Mouse (Mus musculus): ENCODE results near the gene Scel. TPM values are rescaled to one million over a fixed set of nuclear protein-coding genes. Genes with fewer than 3 reads are reported as not detected.

Gene Scel
- polyA plus RNA-seq, 1 experiment from 2014 or later = 1.3 TPM

DNA sequence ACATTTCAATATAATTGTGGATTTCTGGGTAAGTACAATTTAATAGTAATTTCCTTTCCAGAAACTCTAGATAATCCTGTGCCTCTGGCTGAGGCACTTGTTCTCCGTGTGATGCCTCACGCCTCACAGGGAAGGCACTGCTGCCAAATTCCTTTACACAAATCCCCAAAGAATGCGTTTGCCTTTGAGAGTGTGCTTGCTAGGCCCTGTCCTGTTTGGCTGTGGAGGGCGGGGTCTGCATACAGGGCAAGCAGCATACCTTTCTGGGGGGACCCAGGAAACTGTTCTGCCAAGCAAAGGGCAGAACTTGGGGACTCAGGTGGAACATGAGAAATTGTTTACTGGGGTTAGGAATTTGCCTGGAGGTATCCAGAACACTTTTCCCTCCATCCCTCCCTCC, 12.2 kb upstream of the Scel start:
- H3K4me2 ChIP-seq (ENCODE audit: low read depth, low read length) = no peak overlapping the region
- no peaks in the 10 kb centered on the region for H3K9me3 ChIP-seq (ENCODE audit: control insufficient read depth, low read length)
- WGBS = 25% methylated on average over 4 of the region's 4 CpGs
- H3K4me3 ChIP-seq (ENCODE audit: low read length) = no peak overlapping the region
- no peak for ATAC-seq
- no peaks in the 10 kb centered on the region for H3K4me1 ChIP-seq (ENCODE audit: control insufficient read depth, insufficient read depth, low read length)
- H3K9ac ChIP-seq (ENCODE audit: low read depth, low read length) = no peak overlapping the region
- H3K36me3 ChIP-seq (ENCODE audit: control insufficient read depth, insufficient read depth, low read length) = no peaks in the 10 kb centered on the region
- H3K27me3 ChIP-seq (replicated peaks; ENCODE audit: control insufficient read depth, insufficient read depth, low read length) = no peaks in the 10 kb centered on the region
- no peak overlapping the region for H3K27ac ChIP-seq (ENCODE audit: low read length)

DNA sequence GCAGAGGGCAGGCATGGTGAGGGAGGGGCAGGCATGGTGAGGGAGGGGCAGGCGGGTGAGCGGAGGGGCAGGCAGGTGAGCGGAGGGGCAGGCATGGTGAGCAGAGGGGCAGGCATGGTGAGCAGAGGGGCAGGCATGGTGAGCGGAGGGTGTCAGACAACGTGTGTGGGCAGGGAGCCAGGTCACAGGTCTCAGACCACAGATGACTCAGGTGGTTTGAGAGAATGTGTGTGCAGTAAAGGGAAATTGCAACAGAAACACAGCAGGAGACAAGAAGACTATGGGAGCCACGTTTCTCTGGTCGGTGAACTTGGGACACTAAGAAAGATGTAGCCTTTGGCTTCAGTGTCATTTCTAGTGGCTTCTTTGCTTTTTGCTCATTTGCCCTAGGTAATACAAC, 8.6 kb upstream of the Scel start:
- Histone ChIP-seq H3K9me3 (ENCODE audit: control insufficient read depth, low read length) (no peaks in the 10 kb centered on the region), H3K27ac (ENCODE audit: low read length) (no peak overlapping the region), H3K4me3 (ENCODE audit: low read length) (no peak overlapping the region), H3K27me3 (replicated peaks; ENCODE audit: control insufficient read depth, insufficient read depth, low read length) (no peaks in the 10 kb centered on the region), H3K9ac (ENCODE audit: low read depth, low read length) (no peak overlapping the region), H3K4me1 (ENCODE audit: control insufficient read depth, insufficient read depth, low read length) (no peaks in the 10 kb centered on the region), H3K36me3 (ENCODE audit: control insufficient read depth, insufficient read depth, low read length) (no peaks in the 10 kb centered on the region), H3K4me2 (ENCODE audit: low read depth, low read length) (no peak overlapping the region)
- ATAC-seq = no peak
- 81% methylated on average over 7 of the region's 7 CpGs for WGBS

DNA sequence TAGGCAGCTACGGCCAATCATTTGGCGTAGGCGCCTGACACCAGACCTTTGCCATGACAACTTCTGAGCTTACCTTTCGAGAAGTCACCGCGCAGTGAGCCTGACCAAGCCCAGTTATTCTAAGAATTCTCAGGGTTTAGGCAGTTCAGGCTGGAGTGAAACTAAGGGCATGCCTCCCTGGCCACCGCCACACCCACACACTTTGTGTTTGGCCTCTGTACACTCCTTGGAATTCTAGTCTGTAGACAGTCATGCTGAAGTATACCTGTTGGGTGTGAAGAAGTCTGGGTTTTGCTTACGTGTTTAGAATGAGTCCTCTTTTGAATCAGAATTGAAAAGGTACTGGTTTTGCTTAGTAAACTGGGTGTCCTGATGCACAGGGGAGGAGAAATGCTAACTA, 3.6 kb upstream of the Scel start:
- no peak overlapping the region for H3K9ac ChIP-seq (ENCODE audit: low read depth, low read length)

DNA sequence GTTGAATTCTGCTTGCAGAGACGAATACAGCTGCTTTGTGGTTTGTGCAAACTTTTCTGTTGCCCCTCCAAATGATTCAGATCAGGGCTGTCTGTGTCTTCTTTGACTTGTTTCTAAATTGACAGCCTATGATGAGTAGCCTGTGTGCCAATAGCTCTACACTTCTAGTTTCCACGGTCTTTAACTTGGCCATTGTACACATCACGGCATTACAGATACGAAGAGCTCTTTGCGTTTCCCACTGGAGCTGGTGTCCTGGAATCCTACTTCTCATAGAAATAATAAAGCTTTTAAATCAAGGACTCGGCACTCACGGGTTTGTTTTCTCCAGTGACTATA, 300 bp downstream of the Scel start:
- H3K36me3 ChIP-seq (ENCODE audit: control insufficient read depth, insufficient read depth, low read length) = no peaks in the 10 kb centered on the region
- peak; percentile 62 for ATAC-seq
- no peak overlapping the region for H3K9ac ChIP-seq (ENCODE audit: low read depth, low read length)
- H3K4me1 ChIP-seq (ENCODE audit: control insufficient read depth, insufficient read depth, low read length) = no peaks in the 10 kb centered on the region
- H3K9me3 ChIP-seq (ENCODE audit: control insufficient read depth, low read length) = no peaks in the 10 kb centered on the region
- no peak overlapping the region for H3K27ac ChIP-seq (ENCODE audit: low read length)
- peak overlapping the region; percentile 33 for H3K4me3 ChIP-seq (ENCODE audit: low read length)
- 54% methylated on average over 7 of the region's 7 CpGs for WGBS
- H3K27me3 ChIP-seq (replicated peaks; ENCODE audit: control insufficient read depth, insufficient read depth, low read length) = no peaks in the 10 kb centered on the region
- H3K4me2 ChIP-seq (ENCODE audit: low read depth, low read length) = peak overlapping the region; percentile 54

More for the DNA sequence above, 3.6 kb upstream of the Scel start:
- Histone ChIP-seq H3K27me3 (replicated peaks; ENCODE audit: control insufficient read depth, insufficient read depth, low read length) (no peaks in the 10 kb centered on the region), H3K9me3 (ENCODE audit: control insufficient read depth, low read length) (no peaks in the 10 kb centered on the region), H3K4me2 (ENCODE audit: low read depth, low read length) (no peak overlapping the region), H3K4me3 (ENCODE audit: low read length) (no peak overlapping the region), H3K4me1 (ENCODE audit: control insufficient read depth, insufficient read depth, low read length) (no peaks in the 10 kb centered on the region), H3K27ac (ENCODE audit: low read length) (no peak overlapping the region), H3K36me3 (ENCODE audit: control insufficient read depth, insufficient read depth, low read length) (no peaks in the 10 kb centered on the region)
- ATAC-seq = no peak
- 95% methylated on average over 8 of the region's 8 CpGs for WGBS

DNA sequence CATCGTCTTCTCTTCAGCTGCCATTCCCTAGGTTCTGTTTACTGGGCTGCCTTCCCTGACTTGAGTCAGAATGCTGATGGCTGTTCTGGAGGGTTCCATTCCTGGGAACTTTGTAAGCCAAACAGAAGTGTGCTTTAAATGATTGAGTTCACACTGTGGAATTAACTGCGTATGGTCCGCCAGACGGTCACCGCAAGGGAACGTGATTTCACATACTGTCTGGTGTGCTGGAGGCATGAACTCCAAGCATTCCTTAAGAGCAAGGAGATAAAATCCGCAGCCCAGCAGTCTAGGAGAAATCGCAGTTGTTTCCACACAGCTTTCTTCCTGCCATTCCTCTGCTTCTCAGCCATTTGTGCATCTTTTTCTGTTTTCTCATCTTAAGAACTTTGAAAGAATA, 2.3 kb downstream of the Scel start:
- Histone ChIP-seq H3K9me3 (ENCODE audit: control insufficient read depth, low read length) (no peaks in the 10 kb centered on the region), H3K36me3 (ENCODE audit: control insufficient read depth, insufficient read depth, low read length) (no peaks in the 10 kb centered on the region), H3K9ac (ENCODE audit: low read depth, low read length) (no peak overlapping the region), H3K4me1 (ENCODE audit: control insufficient read depth, insufficient read depth, low read length) (no peaks in the 10 kb centered on the region), H3K27me3 (replicated peaks; ENCODE audit: control insufficient read depth, insufficient read depth, low read length) (no peaks in the 10 kb centered on the region), H3K27ac (ENCODE audit: low read length) (no peak overlapping the region), H3K4me2 (ENCODE audit: low read depth, low read length) (no peak overlapping the region), H3K4me3 (ENCODE audit: low read length) (no peak overlapping the region)
- WGBS = 68% methylated on average over 8 of the region's 8 CpGs
- ATAC-seq = no peak

DNA sequence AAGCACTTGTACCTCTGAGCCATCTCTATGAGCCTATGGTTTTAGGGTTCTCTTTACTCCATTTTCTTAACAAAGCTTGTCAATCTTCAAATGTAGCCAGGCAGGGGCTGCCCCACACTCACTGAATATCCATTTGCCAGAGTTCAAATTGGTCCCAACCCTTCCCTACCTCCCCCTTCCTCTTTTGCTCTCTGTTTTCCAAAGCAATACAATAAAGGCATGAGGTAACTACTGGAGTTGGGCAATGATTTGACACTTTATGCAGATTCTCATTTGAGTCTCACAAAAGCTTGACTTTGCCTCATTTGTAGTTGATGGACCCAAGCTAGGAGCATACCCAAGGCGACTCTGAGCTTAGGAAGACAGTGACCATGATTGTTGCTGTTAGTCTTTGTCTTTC, 13.1 kb downstream of the Scel start:
- 92% methylated on average over 1 of the region's 1 CpGs for WGBS
- H3K4me1 ChIP-seq (ENCODE audit: control insufficient read depth, insufficient read depth, low read length) = no peaks in the 10 kb centered on the region

DNA sequence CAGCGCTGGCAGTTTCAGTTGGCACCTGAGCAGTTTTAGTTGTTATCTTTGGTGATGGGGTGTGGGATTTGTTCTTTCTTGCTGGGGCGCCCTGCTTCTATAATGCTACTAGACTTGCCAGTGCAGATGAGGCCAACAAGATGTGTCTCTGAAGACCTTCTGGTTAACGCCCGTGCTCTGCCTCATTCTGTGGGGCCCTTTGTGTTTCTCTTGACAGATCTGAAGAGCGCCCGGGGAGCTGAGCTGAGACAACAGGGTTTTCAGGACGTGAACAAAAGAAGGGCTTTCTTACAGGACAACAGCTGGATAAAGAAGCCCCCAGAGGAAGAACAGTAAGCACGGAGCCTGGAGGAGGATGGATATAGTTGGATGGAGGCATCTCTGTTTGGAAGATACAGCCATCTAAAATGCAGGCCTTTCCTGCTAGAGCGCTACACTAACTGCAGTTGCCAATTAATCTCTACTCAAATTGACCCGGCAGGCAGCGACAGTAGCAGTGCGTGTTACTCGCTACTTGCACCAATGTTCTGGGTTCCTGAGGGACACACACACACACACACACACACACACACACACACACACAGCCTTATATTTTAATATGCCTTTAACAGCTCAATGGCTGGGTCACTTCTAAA, 16.7 kb downstream of the Scel start:
- H3K36me3 ChIP-seq (ENCODE audit: control insufficient read depth, insufficient read depth, low read length) = no peaks in the 10 kb centered on the region
- no peaks in the 10 kb centered on the region for H3K9me3 ChIP-seq (ENCODE audit: control insufficient read depth, low read length)
- no peaks in the 10 kb centered on the region for H3K4me1 ChIP-seq (ENCODE audit: control insufficient read depth, insufficient read depth, low read length)
- WGBS = 69% methylated on average over 13 of the region's 13 CpGs
- no peak overlapping the region for H3K9ac ChIP-seq (ENCODE audit: low read depth, low read length)
- ATAC-seq = no peak
- no peak overlapping the region for H3K4me3 ChIP-seq (ENCODE audit: low read length)
- no peak overlapping the region for H3K4me2 ChIP-seq (ENCODE audit: low read depth, low read length)
- H3K27ac ChIP-seq (ENCODE audit: low read length) = no peak overlapping the region
- H3K27me3 ChIP-seq (replicated peaks; ENCODE audit: control insufficient read depth, insufficient read depth, low read length) = no peaks in the 10 kb centered on the region

More for the DNA sequence above, 13.1 kb downstream of the Scel start:
- H3K36me3 ChIP-seq (ENCODE audit: control insufficient read depth, insufficient read depth, low read length) = no peaks in the 10 kb centered on the region
- ATAC-seq = no peak
- no peaks in the 10 kb centered on the region for H3K27me3 ChIP-seq (replicated peaks; ENCODE audit: control insufficient read depth, insufficient read depth, low read length)
- H3K4me3 ChIP-seq (ENCODE audit: low read length) = no peak overlapping the region
- H3K9me3 ChIP-seq (ENCODE audit: control insufficient read depth, low read length) = no peaks in the 10 kb centered on the region
- no peak overlapping the region for H3K4me2 ChIP-seq (ENCODE audit: low read depth, low read length)
- H3K27ac ChIP-seq (ENCODE audit: low read length) = no peak overlapping the region
- H3K9ac ChIP-seq (ENCODE audit: low read depth, low read length) = no peak overlapping the region

DNA sequence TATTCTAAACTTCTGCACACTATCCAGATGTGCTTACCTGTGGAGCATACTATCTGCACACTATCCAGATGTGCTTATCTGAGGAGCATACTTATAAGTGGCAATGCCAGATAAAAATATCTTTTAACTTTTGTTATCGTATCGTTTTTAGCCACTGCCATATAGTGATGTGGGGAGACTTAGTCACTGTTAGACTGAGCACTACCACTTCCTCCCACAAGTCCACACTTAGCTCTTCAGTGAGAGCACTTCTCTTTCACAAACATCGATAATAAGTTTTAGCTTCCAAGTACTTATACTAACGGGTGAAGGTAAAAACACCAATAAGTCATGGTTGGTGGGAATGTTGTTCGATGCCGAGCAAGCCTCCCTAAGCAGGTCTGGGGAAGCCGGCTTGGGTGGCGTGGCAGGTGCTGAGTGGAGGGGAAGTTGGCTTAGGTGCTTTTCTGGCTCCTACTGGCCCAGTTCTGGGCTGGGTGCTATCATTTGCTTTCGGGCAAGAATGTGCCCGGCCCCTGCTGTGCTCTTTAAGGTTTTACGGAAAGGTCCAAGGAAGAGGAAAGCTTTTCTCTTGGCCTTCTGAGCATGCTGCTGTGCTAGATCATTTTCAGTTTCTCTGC, 18.7 kb downstream of the Scel start:
- no peak for ATAC-seq
- Histone ChIP-seq H3K4me1 (ENCODE audit: control insufficient read depth, insufficient read depth, low read length) (no peaks in the 10 kb centered on the region), H3K27ac (ENCODE audit: low read length) (no peak overlapping the region), H3K27me3 (replicated peaks; ENCODE audit: control insufficient read depth, insufficient read depth, low read length) (no peaks in the 10 kb centered on the region), H3K4me2 (ENCODE audit: low read depth, low read length) (no peak overlapping the region), H3K9ac (ENCODE audit: low read depth, low read length) (no peak overlapping the region), H3K9me3 (ENCODE audit: control insufficient read depth, low read length) (no peaks in the 10 kb centered on the region), H3K4me3 (ENCODE audit: low read length) (no peak overlapping the region), H3K36me3 (ENCODE audit: control insufficient read depth, insufficient read depth, low read length) (no peaks in the 10 kb centered on the region)
- WGBS = 90% methylated on average over 11 of the region's 11 CpGs

DNA sequence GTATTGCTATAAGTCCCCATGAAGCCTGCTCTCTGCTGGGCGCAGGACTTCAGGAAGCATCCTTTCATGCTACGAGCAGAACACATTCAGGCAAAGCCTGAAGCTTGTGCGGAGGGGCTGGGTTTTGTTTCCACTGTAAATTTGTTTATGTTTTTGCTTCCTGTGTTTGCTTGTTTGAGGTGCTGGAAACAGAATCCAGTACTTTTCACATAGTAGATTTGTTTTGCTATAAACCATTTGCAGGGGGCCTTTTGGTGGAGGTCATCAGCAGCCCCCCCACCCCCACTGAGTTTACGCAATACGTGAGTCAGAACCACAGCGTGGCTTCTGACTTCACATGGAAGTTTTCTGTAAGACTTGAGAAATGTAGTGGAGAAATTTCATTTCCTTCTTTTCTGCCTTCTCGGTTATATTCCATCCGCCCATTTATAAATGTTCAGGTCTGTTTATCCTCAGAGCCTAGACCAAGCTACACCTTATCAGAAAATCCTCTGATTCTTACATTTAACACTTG, 22.4 kb downstream of the Scel start:
- no peak for ATAC-seq
- Histone ChIP-seq H3K4me1 (ENCODE audit: control insufficient read depth, insufficient read depth, low read length) (no peaks in the 10 kb centered on the region), H3K9ac (ENCODE audit: low read depth, low read length) (no peak overlapping the region), H3K4me3 (ENCODE audit: low read length) (no peak overlapping the region), H3K9me3 (ENCODE audit: control insufficient read depth, low read length) (peaks cover under 1% of the 10 kb centered on the region; the same call in 1 of the 2 replicates), H3K27ac (ENCODE audit: low read length) (no peak overlapping the region), H3K27me3 (replicated peaks; ENCODE audit: control insufficient read depth, insufficient read depth, low read length) (no peaks in the 10 kb centered on the region), H3K4me2 (ENCODE audit: low read depth, low read length) (no peak overlapping the region), H3K36me3 (ENCODE audit: control insufficient read depth, insufficient read depth, low read length) (no peaks in the 10 kb centered on the region)
- WGBS = 68% methylated on average over 8 of the region's 8 CpGs

DNA sequence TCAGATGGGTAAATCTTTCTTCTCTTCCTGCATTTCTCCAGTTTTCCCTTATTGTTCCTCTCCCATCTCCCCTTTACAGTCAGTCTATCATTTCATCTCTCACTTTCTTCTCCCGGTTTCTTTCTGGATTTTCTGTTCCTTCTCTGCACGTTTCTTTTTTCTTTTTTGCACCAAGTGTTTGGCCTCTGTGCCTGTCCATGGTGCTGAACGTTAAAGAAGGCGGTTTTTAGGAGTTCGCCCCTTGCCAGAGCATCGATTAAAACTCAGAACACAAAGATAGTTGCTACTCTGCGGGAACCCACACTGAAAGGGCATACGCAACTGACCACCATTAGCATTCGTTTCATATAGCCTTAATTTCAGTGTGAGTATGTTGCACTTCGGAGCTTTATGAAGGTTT, 23.2 kb downstream of the Scel start:
- no peak overlapping the region for H3K9ac ChIP-seq (ENCODE audit: low read depth, low read length)
- no peaks in the 10 kb centered on the region for H3K27me3 ChIP-seq (replicated peaks; ENCODE audit: control insufficient read depth, insufficient read depth, low read length)
- WGBS = 34% methylated on average over 10 of the region's 10 CpGs
- no peak overlapping the region for H3K4me3 ChIP-seq (ENCODE audit: low read length)
- H3K9me3 ChIP-seq (ENCODE audit: control insufficient read depth, low read length) = peaks cover 3% of the 10 kb centered on the region; the same call in 1 of the 2 replicates
- H3K36me3 ChIP-seq (ENCODE audit: control insufficient read depth, insufficient read depth, low read length) = no peaks in the 10 kb centered on the region
- H3K4me2 ChIP-seq (ENCODE audit: low read depth, low read length) = no peak overlapping the region
- no peak overlapping the region for H3K27ac ChIP-seq (ENCODE audit: low read length)
- H3K4me1 ChIP-seq (ENCODE audit: control insufficient read depth, insufficient read depth, low read length) = no peaks in the 10 kb centered on the region
- no peak for ATAC-seq

Data from intestine, embryonic 16.5 days (tissue).